Mouse (Mus musculus) lung, postnatal 36 days (tissue): ENCODE results near the gene Gpank1.
A peak's percentile ranks its signal among the peaks of the same experiment; 100 is the strongest.

ENCODE experiments used
- DNase-seq: peaks from one replicate; pipeline ENCODE4 v3.0.0; 2022; ENCODE audit warnings: mixed read lengths

The Gpank1 gene

GRCm38 (mm10) chr17:35162121-35162520 lies 40.9 kb downstream of the Gpank1 start:
- DNase-seq, result no peak

- DNase-seq, result peak; percentile 61
Measured at GRCm38 (mm10) chr17:35162730-35163129, 41.5 kb downstream of the Gpank1 start.

DNA sequence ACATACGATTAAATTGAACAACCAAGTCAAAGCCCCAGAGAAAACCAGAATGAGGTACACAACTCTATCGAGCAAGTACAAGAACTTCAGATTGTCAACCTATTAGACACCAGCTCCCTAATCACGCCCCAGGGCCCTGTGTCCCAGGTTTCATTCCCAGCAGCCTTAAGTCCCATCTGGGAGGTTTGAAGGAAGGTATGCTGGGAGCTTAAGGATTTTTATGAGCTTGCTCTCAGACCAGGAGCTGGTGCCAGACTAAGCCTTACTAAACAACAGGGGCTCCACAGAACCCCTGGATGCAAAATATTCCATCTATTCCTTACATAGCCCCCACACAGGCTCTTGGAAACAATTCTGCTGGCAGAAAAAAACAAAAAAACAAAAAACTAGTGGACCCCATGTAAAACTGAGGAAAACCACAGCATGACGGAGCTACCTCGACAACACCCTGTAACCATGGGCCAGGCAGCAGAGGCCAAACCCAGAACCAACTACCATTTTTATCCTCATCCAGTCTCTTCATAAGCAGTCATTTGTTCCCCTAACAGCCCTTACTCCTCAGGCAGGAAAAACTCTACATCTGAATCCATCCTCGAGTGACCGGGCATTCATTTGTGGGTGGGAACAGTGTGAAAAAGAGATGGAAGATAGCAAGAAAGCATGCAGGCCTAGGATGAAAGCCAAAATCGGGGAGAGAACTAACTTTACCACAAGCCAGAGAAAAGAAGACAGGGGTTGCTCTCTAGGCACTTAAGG lies 42.2 kb downstream of the Gpank1 start:
- peak; percentile 5 for DNase-seq

DNA sequence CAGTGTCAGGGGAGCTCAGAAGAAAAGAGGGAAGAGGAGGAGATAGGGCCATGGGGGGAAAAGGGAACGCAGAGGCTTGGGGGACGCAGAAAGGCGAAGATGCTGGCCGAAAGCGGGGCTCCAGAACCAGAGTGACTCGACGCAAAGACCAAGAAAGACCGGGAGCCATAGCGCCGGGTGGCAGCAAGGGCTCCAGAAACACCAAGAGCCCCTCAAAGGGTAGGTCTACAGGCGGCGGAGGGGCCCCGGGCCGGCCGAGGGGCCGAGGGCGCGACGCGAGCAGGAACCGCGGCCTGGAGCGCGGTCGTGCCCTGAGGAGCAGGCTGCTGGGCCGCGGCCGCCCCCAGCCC lies 42.9 kb downstream of the Gpank1 start:
- peak; percentile 10 for DNase-seq

DNA sequence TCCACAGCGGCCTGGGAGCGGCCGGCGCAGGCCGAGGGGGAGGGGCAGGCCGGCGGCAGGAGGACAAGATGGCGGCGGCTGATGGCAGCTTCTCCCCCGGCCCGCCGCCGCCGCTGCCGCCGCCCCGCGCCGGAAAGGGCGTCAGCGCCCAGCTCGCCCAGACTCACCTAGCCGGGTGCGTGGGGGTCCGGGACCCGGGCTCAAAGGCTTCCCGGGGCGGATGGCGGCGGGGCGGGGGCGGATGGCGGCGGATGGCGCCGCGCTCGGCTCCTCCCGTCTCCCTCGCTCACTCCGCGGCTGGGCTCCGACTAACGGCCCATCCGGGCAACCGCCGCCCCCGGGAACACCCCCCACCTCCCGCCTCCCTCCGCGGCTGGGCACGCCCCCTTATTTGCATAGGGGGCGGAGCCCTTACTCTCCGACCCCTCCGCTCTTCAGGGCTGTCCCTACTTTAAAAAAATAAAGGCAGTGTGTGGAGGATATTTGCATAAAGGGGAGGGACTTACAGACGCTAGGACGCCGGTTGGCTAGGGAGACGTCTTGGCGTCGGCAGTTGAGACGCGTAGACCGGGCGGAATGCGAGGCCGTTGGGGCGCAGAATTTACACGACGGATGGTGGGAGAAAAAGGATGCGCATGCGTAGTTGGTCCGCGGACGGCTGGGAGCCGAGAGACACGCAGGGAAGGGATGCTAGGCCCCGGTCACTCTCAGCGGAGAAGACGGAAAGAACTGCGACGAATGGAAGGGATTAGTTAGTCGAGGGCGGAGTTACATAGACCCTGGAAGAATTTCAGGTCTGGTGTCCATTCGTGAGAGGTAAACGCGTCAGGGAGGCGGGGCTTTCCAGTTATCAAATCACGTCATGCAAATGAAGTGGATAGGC lies 43.6 kb downstream of the Gpank1 start, which contains the start of gene Prrc2a:
Gene Prrc2a (minus strand): TSS at position 330 of the 883 bp plus-strand sequence.
- peak; percentile 98 for DNase-seq

- DNase-seq, result no peak
Measured at GRCm38 (mm10) chr17:35165451-35166155, 44.3 kb downstream of the Gpank1 start.

DNA sequence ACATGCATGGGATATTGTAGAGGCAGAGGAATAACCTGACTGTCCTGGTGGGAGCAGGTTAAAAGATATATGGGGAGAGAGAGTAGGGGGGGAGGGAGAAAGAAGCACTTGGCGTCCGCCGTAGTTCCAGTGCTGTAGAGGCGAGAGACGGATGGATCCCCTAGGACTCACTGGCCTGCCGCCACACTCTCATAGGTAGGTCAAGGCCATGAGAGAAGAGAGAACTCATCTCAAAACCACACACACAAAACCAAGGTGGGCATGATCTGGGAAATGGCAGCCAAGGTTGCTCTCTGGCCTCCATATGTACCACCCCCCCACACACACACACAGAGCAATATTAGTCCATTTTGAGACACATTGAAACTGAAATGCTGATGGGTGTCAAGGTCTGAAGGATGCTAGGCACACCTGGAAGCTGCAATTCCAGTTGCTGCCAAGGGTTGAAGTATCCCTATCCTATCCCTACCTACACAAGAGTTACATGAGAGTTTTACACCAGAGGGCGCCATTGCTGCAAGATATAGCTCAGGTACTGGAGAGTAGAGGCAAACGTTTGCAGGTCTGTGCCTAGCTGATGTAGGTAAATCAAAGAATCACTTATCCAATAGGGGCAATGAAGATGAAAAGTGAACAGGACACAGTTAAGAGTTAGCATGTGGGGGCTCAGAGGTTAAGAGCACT lies 45.2 kb downstream of the Gpank1 start:
- DNase-seq, result peak; percentile 94

- no peak for DNase-seq
Measured at GRCm38 (mm10) chr17:35167794-35168193, 46.5 kb downstream of the Gpank1 start.

DNA sequence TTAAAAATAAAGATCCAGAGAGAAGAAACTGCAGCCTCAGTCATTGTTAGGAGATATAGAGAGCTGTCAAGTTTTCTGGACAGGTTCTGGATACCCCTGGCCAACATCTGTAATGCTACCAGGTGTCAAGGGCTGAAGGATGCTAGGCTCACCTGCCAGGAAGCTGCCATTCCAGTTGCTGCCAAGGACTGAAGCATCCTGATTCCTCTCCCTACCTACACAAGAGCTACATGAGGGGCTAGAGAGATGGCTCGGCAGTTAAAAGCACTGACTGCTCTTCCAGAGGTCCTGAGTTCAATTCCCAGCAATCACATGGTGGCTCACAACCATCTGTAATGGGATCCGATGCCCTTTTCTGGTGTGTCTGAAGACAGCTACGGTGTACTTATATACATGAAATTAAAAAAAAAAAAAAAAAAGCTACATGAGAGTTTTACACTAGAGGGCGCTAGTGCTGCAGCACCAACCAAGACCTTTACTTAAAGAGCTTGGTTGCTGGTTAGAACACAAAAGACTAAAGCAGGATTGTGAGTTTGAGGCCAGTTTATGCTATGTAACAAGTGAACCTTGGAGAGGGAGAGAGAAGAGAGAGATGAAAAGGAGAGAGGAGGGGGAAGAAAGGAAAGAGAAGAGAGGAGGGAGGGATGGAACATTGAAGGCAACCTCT lies 47.4 kb downstream of the Gpank1 start:
- peak; percentile 72 for DNase-seq

DNA sequence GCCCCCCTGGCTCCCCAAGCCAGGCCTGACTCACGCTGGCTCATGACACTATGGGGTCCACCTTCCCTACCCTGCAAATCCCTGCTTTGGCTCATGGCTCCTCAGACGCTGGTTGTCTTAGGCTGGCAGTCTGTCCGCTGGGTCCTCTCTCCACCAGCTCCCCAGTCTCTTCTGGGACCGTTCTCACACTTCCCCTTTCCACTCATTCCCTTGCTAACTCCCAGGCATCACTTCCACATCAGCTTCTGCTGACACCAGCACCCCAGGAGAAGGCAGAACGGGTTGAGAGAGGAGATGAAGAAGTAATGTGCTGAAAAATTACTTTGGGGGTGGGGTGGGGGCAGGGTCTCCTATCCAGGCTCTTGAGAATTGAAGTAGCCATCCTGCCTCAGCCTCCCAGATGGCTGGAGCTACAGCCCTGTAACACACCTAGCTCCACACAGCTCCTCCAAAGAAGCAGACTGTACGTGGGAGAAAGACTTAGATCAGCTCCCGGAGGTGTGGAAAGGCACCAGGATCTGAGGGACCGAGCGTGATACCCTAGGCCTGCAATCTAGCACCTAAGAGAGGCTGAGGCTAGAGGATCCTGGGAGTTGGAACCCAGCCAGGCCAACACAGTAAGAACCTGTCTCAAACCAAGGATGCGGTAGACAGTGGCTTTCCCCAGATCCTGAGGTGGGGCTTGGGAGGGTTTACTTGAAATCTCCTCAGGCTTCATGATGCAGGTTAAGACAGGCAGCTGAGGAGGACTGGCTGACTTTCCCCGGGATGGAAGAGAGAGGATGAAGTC lies 51.4 kb downstream of the Gpank1 start:
- DNase-seq, result peak; percentile 13

DNA sequence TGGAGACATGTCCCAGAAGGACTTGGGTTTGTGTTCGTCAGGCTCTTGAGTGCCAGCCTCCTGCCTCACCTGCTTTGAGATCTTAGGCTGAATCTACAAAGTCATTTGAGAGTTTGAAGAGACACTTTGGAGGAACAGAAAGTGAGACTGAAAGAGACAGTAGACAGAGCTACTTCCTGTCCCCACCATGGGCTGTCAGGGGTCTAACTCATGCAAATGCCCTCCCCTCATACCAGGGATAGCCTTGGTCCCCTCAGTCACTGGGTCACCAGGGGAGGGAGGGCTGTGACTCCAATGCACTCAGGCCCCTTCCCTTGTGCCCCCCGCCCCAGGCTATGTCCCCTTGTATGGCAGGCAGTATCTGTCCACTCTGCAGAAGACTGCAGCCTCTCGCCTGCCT lies 52.1 kb downstream of the Gpank1 start:
- DNase-seq, result no peak
